Mouse (Mus musculus): ENCODE data around the gene Mxd4. TPM values are rescaled to one million over a fixed set of nuclear protein-coding genes. Genes with fewer than 3 reads are reported as not detected.

Gene Mxd4
- polyA plus RNA-seq, 1 experiment: 0.34 TPM

GRCm38 (mm10) chr5:34204911-34205310 is 17.4 kb upstream of the Mxd4 start:
- Histone ChIP-seq H3K27me3 (ENCODE audit: control insufficient read depth) (no peaks in the 10 kb centered on the region), H3K4me3 (replicated peaks) (no peak overlapping the region), H3K9me3 (ENCODE audit: control insufficient read depth, low read length) (no peaks in the 10 kb centered on the region), H3K4me1 (ENCODE audit: control insufficient read depth) (no peaks in the 10 kb centered on the region), H3K36me3 (ENCODE audit: control insufficient read depth) (no peaks in the 10 kb centered on the region)
- TF ChIP-seq TAL1 (IDR thresholded peaks at IDR 0.05; ENCODE audit: low read length) (no peak), GATA1 (IDR thresholded peaks at IDR 0.05; ENCODE audit: low read length) (no peak)

- TF ChIP-seq GATA1 (IDR thresholded peaks at IDR 0.05; ENCODE audit: low read length) (no peak), TAL1 (IDR thresholded peaks at IDR 0.05; ENCODE audit: low read length) (no peak)
- no peaks in the 10 kb centered on the region for H3K9me3 ChIP-seq (ENCODE audit: control insufficient read depth, low read length)
- H3K36me3 ChIP-seq (ENCODE audit: control insufficient read depth): no peaks in the 10 kb centered on the region
- H3K4me1 ChIP-seq (ENCODE audit: control insufficient read depth): no peaks in the 10 kb centered on the region
- H3K27me3 ChIP-seq (ENCODE audit: control insufficient read depth): no peaks in the 10 kb centered on the region
- no peak overlapping the region for H3K4me3 ChIP-seq (replicated peaks)
Measured at GRCm38 (mm10) chr5:34202006-34202405, 14.5 kb upstream of the Mxd4 start.

DNA sequence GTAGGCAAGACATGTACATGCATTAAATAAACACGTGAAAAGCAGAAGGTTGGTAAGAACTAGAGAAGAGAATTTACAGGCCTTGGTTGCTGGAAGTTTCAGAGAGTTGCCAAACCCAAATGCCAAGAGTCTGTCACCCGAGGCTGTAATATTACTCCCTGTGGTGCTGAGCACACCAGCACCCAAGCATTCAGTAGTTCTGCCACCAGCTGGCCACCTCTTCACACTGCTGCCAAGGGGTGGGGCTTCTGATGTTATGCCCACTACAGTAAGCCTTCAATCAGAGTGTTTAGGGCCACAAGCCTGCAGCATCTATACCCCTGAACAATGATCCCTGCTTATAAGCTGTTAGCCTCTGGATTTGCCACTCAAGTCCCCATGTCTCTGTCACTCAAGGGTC is 13.9 kb upstream of the Mxd4 start:
- no peaks in the 10 kb centered on the region for H3K4me1 ChIP-seq (ENCODE audit: control insufficient read depth)
- no peak for TF ChIP-seq GATA1 (IDR thresholded peaks at IDR 0.05; ENCODE audit: low read length)
- H3K4me3 ChIP-seq (replicated peaks): no peak overlapping the region

GRCm38 (mm10) chr5:34198615-34199014 is 11.1 kb upstream of the Mxd4 start:
- Histone ChIP-seq H3K9me3 (ENCODE audit: control insufficient read depth, low read length) (no peaks in the 10 kb centered on the region), H3K27me3 (ENCODE audit: control insufficient read depth) (no peaks in the 10 kb centered on the region), H3K36me3 (ENCODE audit: control insufficient read depth) (no peaks in the 10 kb centered on the region), H3K4me3 (replicated peaks) (no peak overlapping the region), H3K4me1 (ENCODE audit: control insufficient read depth) (no peaks in the 10 kb centered on the region)
- TF ChIP-seq TAL1 (IDR thresholded peaks at IDR 0.05; ENCODE audit: low read length) (no peak), GATA1 (IDR thresholded peaks at IDR 0.05; ENCODE audit: low read length) (no peak)

More for the DNA sequence above, 13.9 kb upstream of the Mxd4 start:
- no peaks in the 10 kb centered on the region for H3K27me3 ChIP-seq (ENCODE audit: control insufficient read depth)
- H3K36me3 ChIP-seq (ENCODE audit: control insufficient read depth): no peaks in the 10 kb centered on the region
- no peaks in the 10 kb centered on the region for H3K9me3 ChIP-seq (ENCODE audit: control insufficient read depth, low read length)

DNA sequence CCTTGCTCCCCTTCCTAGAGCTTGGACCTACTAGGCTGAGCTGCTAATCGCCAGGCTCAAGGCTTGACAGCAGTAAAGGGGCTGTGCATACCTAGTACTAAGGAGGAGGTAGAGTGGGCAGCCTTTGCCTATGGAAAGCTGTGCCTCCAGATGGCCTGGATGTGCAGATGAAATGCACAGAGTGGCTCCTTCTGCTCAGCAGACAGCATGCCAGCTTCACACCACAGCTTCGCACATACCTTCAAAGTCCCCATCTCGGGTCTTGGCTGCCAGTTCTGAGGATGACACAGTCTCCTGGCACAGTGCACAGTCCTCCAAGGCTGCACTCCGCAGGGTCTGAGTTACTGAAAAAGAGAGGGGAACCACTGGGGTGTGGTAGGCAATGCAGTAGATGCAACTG is 9.7 kb upstream of the Mxd4 start:
- Histone ChIP-seq H3K27me3 (ENCODE audit: control insufficient read depth) (no peaks in the 10 kb centered on the region), H3K4me3 (replicated peaks) (no peak overlapping the region), H3K9me3 (ENCODE audit: control insufficient read depth, low read length) (no peaks in the 10 kb centered on the region), H3K4me1 (ENCODE audit: control insufficient read depth) (no peaks in the 10 kb centered on the region), H3K36me3 (ENCODE audit: control insufficient read depth) (no peaks in the 10 kb centered on the region)
- TF ChIP-seq TAL1 (IDR thresholded peaks at IDR 0.05; ENCODE audit: low read length) (no peak), GATA1 (IDR thresholded peaks at IDR 0.05; ENCODE audit: low read length) (no peak)

GRCm38 (mm10) chr5:34196423-34196822 is 8.9 kb upstream of the Mxd4 start:
- Histone ChIP-seq H3K4me1 (ENCODE audit: control insufficient read depth) (no peaks in the 10 kb centered on the region), H3K4me3 (replicated peaks) (no peak overlapping the region), H3K9me3 (ENCODE audit: control insufficient read depth, low read length) (no peaks in the 10 kb centered on the region), H3K36me3 (ENCODE audit: control insufficient read depth) (no peaks in the 10 kb centered on the region), H3K27me3 (ENCODE audit: control insufficient read depth) (no peaks in the 10 kb centered on the region)
- TF ChIP-seq GATA1 (IDR thresholded peaks at IDR 0.05; ENCODE audit: low read length) (no peak), TAL1 (IDR thresholded peaks at IDR 0.05; ENCODE audit: low read length) (no peak)

DNA sequence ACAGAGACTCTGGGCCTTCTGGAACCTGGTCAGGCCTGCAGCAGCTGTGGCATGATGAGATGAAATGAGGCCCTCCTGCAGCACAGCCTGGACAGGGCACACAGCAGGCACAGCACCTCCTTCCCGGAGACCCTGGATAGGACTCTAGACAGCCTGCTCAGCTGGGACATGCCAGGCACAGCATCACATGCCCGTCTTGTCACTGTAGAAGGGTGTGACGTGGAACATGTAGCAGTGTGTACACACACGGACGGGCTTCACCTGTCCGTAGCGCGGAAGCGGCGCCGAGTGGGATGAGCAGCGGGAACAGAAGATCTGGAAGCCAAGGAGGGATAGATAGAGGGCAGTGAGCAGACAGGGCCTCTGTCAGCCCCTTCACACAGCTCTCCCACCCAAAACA is 8.3 kb upstream of the Mxd4 start:
- H3K4me1 ChIP-seq (ENCODE audit: control insufficient read depth): no peaks in the 10 kb centered on the region

DNA sequence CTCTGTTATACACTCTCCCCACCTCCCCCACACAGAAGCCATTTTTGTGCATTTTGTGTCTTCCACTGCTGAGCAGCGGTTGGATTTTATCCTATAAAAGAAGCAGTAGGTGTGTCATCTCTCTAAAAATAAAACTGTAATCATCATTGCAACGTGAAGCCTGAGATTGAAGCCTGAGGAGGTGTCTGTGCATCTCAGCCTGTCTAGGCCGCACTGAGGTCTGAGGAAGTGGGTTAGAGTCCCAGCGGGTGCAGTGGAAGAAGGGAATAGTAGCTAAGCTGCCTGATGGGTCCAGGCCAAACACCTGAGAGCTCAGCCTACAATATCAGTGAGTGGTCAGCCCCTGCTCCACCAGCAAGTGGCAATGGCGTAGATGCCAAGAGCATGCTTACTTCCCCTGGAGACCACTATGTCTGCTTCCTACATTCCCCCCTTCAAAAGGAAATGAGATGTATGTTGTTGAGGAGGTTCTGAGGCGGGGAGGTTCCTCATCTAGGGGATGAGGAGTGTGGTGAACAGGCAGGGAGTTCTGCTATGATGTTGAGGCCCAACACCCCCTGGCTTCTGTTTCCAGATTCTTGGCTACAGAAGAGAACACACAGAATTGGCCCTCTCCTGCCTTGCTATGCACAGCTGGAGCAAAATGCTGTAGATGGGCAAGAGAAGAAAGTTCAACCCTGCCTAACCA is 7.6 kb upstream of the Mxd4 start:
- Histone ChIP-seq H3K36me3 (ENCODE audit: control insufficient read depth) (no peaks in the 10 kb centered on the region), H3K4me3 (replicated peaks) (no peak overlapping the region), H3K27me3 (ENCODE audit: control insufficient read depth) (no peaks in the 10 kb centered on the region), H3K4me1 (ENCODE audit: control insufficient read depth) (no peaks in the 10 kb centered on the region), H3K9me3 (ENCODE audit: control insufficient read depth, low read length) (no peaks in the 10 kb centered on the region)
- no peak for TF ChIP-seq GATA1 (IDR thresholded peaks at IDR 0.05; ENCODE audit: low read length)
- TF ChIP-seq TAL1 (IDR thresholded peaks at IDR 0.05; ENCODE audit: low read length): no peak

More for the DNA sequence above, 8.3 kb upstream of the Mxd4 start:
- Histone ChIP-seq H3K9me3 (ENCODE audit: control insufficient read depth, low read length) (no peaks in the 10 kb centered on the region), H3K4me3 (replicated peaks) (no peak overlapping the region), H3K36me3 (ENCODE audit: control insufficient read depth) (no peaks in the 10 kb centered on the region), H3K27me3 (ENCODE audit: control insufficient read depth) (no peaks in the 10 kb centered on the region)
- no peak for TF ChIP-seq TAL1 (IDR thresholded peaks at IDR 0.05; ENCODE audit: low read length)
- TF ChIP-seq GATA1 (IDR thresholded peaks at IDR 0.05; ENCODE audit: low read length): no peak

GRCm38 (mm10) chr5:34194426-34194825 is 6.9 kb upstream of the Mxd4 start:
- H3K4me3 ChIP-seq (replicated peaks): no peak overlapping the region
- H3K27me3 ChIP-seq (ENCODE audit: control insufficient read depth): no peaks in the 10 kb centered on the region
- H3K36me3 ChIP-seq (ENCODE audit: control insufficient read depth): no peaks in the 10 kb centered on the region
- H3K4me1 ChIP-seq (ENCODE audit: control insufficient read depth): no peaks in the 10 kb centered on the region
- H3K9me3 ChIP-seq (ENCODE audit: control insufficient read depth, low read length): no peaks in the 10 kb centered on the region
- no peak for TF ChIP-seq TAL1 (IDR thresholded peaks at IDR 0.05; ENCODE audit: low read length)
- no peak for TF ChIP-seq GATA1 (IDR thresholded peaks at IDR 0.05; ENCODE audit: low read length)

- Histone ChIP-seq H3K9me3 (ENCODE audit: control insufficient read depth, low read length) (no peaks in the 10 kb centered on the region), H3K36me3 (ENCODE audit: control insufficient read depth) (no peaks in the 10 kb centered on the region), H3K4me1 (ENCODE audit: control insufficient read depth) (peaks cover 24% of the 10 kb centered on the region), H3K4me3 (replicated peaks) (no peak overlapping the region), H3K27me3 (ENCODE audit: control insufficient read depth) (no peaks in the 10 kb centered on the region)
- no peak for TF ChIP-seq TAL1 (IDR thresholded peaks at IDR 0.05; ENCODE audit: low read length)
- TF ChIP-seq GATA1 (IDR thresholded peaks at IDR 0.05; ENCODE audit: low read length): no peak
Measured at GRCm38 (mm10) chr5:34191843-34192242, 4.3 kb upstream of the Mxd4 start.

Data from erythroblast, embryonic 14.5 days (primary cell).